Mouse (Mus musculus) limb, embryonic 15.5 days (tissue): ENCODE measurements at regions not wholly inside any gene's neighbourhood (a gene's known extent, or its start where the extent isn't known, plus 50 kb on each side); places are given as distances from the start of the nearest gene placed in this dataset.

Experiments
- ATAC-seq: fragments of 200-750 bp; cut with Nextera tagmentation; 2 replicates; pipeline ENCODE4 v1.8.0; 2017; ENCODE audit warnings: low read depth, moderate TSS enrichment; ENCODE audit not compliant: insufficient number of reproducible peaks, low FRiP score, low TSS enrichment
- H3K27ac ChIP-seq: fragments of 300-500 bp; sonication (generic); 2 replicates; pipeline ENCODE4 v1.5.1; 2015; ENCODE audit warnings: moderate library complexity, mild to moderate bottlenecking, inconsistent platforms
- H3K27me3 ChIP-seq: fragments of 300-500 bp; sonication (generic); 2 replicates; pipeline ENCODE4 v1.6.1; 2015; ENCODE audit warnings: inconsistent platforms
- H3K36me3 ChIP-seq: fragments of 300-500 bp; sonication (generic); 2 replicates; pipeline ENCODE4 v1.6.1; 2015; ENCODE audit warnings: inconsistent platforms
- H3K4me1 ChIP-seq: fragments of 300-500 bp; sonication (generic); 2 replicates; pipeline ENCODE4 v1.6.1; 2015; ENCODE audit warnings: inconsistent platforms
- H3K4me2 ChIP-seq: fragments of 300-500 bp; sonication (generic); 2 replicates; pipeline ENCODE4 v1.6.1; 2015; ENCODE audit warnings: mild to moderate bottlenecking, inconsistent platforms
- H3K4me3 ChIP-seq: fragments of 300-500 bp; sonication (generic); 2 replicates; pipeline ENCODE4 v1.5.1; 2015; ENCODE audit warnings: mild to moderate bottlenecking, inconsistent platforms
- H3K9ac ChIP-seq: fragments of 300-500 bp; sonication (generic); 2 replicates; pipeline ENCODE4 v1.6.1; 2015; ENCODE audit warnings: inconsistent platforms
- H3K9me3 ChIP-seq: fragments of 300-500 bp; sonication (generic); 2 replicates; pipeline ENCODE4 v1.6.1; 2016; ENCODE audit warnings: inconsistent platforms
- WGBS: fragments of 180-500 bp; shearing (Covaris S2); methylation state at CpG from one replicate; pipeline ENCODE4 v1.1.7; 2015; 5-methylcytosine and 5-hydroxymethylcytosine counted together

- Histone ChIP-seq H3K27me3 (no peaks in the 10 kb centered on the region), H3K9ac (no peak overlapping the region), H3K9me3 (no peaks in the 10 kb centered on the region), H3K36me3 (no peaks in the 10 kb centered on the region), H3K27ac (no peak overlapping the region), H3K4me2 (no peak overlapping the region), H3K4me3 (no peak overlapping the region), H3K4me1 (peaks cover 14% of the 10 kb centered on the region)
- WGBS: 67% methylated on average over 21 of the region's 21 CpGs
- ATAC-seq: no peak
Observed at GRCm38 (mm10) chr5:112133688-112134573, 118.4 kb downstream of the Cryba4 start.

GRCm38 (mm10) chr5:112136646-112137045 lies 115.7 kb downstream of the Cryba4 start:
- Histone ChIP-seq H3K36me3 (no peaks in the 10 kb centered on the region), H3K27ac (no peak overlapping the region), H3K9ac (no peak overlapping the region), H3K9me3 (no peaks in the 10 kb centered on the region), H3K4me2 (no peak overlapping the region), H3K4me3 (no peak overlapping the region), H3K4me1 (peaks cover 14% of the 10 kb centered on the region), H3K27me3 (no peaks in the 10 kb centered on the region)
- 21% methylated on average over 10 of the region's 14 CpGs for WGBS
- no peak for ATAC-seq

GRCm38 (mm10) chr5:112138246-112138645 lies 114.1 kb downstream of the Cryba4 start:
- H3K4me1 ChIP-seq: peaks cover 14% of the 10 kb centered on the region

GRCm38 (mm10) chr5:112142731-112143130 lies 109.6 kb downstream of the Cryba4 start:
- Histone ChIP-seq H3K9me3 (no peaks in the 10 kb centered on the region), H3K36me3 (no peaks in the 10 kb centered on the region), H3K27ac (no peak overlapping the region), H3K9ac (no peak overlapping the region), H3K4me1 (no peaks in the 10 kb centered on the region), H3K4me2 (no peak overlapping the region), H3K27me3 (peaks cover 4% of the 10 kb centered on the region; the same call in 1 of the 2 replicates), H3K4me3 (no peak overlapping the region)
- WGBS: 78% methylated on average over 3 of the region's 3 CpGs
- no peak for ATAC-seq

More at GRCm38 (mm10) chr5:112138246-112138645, 114.1 kb downstream of the Cryba4 start:
- Histone ChIP-seq H3K27me3 (peaks cover 4% of the 10 kb centered on the region; the same call in 1 of the 2 replicates), H3K4me2 (no peak overlapping the region), H3K9ac (no peak overlapping the region), H3K9me3 (no peaks in the 10 kb centered on the region), H3K27ac (no peak overlapping the region), H3K36me3 (no peaks in the 10 kb centered on the region), H3K4me3 (no peak overlapping the region)
- 81% methylated on average over 3 of the region's 3 CpGs for WGBS
- ATAC-seq: no peak

- ATAC-seq: no peak
- 36% methylated on average over 16 of the region's 16 CpGs for WGBS
- peaks cover 4% of the 10 kb centered on the region; the same call in 1 of the 2 replicates for H3K27me3 ChIP-seq
- H3K36me3 ChIP-seq: no peaks in the 10 kb centered on the region
- no peaks in the 10 kb centered on the region for H3K4me1 ChIP-seq
- no peak overlapping the region for H3K4me2 ChIP-seq
- H3K9me3 ChIP-seq: no peaks in the 10 kb centered on the region
- H3K4me3 ChIP-seq: no peak overlapping the region
- H3K27ac ChIP-seq: no peak overlapping the region
- H3K9ac ChIP-seq: no peak overlapping the region
Observed at GRCm38 (mm10) chr5:112143993-112144621, 108.2 kb downstream of the Cryba4 start.

- under 1% methylated on average over 39 of the region's 39 CpGs for WGBS
- Histone ChIP-seq H3K27me3 (peaks cover 24% of the 10 kb centered on the region), H3K27ac (no peak overlapping the region), H3K9me3 (no peaks in the 10 kb centered on the region), H3K9ac (peak overlapping the region; percentile 26; the same call in 1 of the 2 replicates), H3K4me2 (peak overlapping the region; percentile 76), H3K4me1 (peaks cover 8% of the 10 kb centered on the region; the same call in 1 of the 2 replicates), H3K36me3 (no peaks in the 10 kb centered on the region), H3K4me3 (peak overlapping the region; percentile 41)
- ATAC-seq: peak; percentile 53; the same call in 1 of the 2 replicates
Observed at GRCm38 (mm10) chr5:112153675-112154085, 98.6 kb downstream of the Cryba4 start.

GRCm38 (mm10) chr5:112154650-112155049 lies 97.7 kb downstream of the Cryba4 start:
- no peak overlapping the region for H3K9ac ChIP-seq
- no peaks in the 10 kb centered on the region for H3K9me3 ChIP-seq
- no peak overlapping the region for H3K27ac ChIP-seq
- no peak overlapping the region for H3K4me3 ChIP-seq
- peaks cover 8% of the 10 kb centered on the region; the same call in 1 of the 2 replicates for H3K4me1 ChIP-seq
- 64% methylated on average over 4 of the region's 4 CpGs for WGBS
- H3K36me3 ChIP-seq: no peaks in the 10 kb centered on the region
- H3K4me2 ChIP-seq: no peak overlapping the region
- no peak for ATAC-seq
- H3K27me3 ChIP-seq: peaks cover 24% of the 10 kb centered on the region

GRCm38 (mm10) chr5:112155051-112155450 lies 97.3 kb downstream of the Cryba4 start:
- peaks cover 8% of the 10 kb centered on the region; the same call in 1 of the 2 replicates for H3K4me1 ChIP-seq
- no peaks in the 10 kb centered on the region for H3K36me3 ChIP-seq
- peaks cover 24% of the 10 kb centered on the region for H3K27me3 ChIP-seq
- 67% methylated on average over 6 of the region's 6 CpGs for WGBS
- H3K4me2 ChIP-seq: no peak overlapping the region
- no peak overlapping the region for H3K9ac ChIP-seq
- H3K9me3 ChIP-seq: no peaks in the 10 kb centered on the region
- no peak overlapping the region for H3K4me3 ChIP-seq
- H3K27ac ChIP-seq: no peak overlapping the region
- ATAC-seq: no peak

GRCm38 (mm10) chr5:112156005-112156404 lies 96.3 kb downstream of the Cryba4 start:
- Histone ChIP-seq H3K9ac (no peak overlapping the region), H3K9me3 (no peaks in the 10 kb centered on the region), H3K36me3 (no peaks in the 10 kb centered on the region), H3K27ac (no peak overlapping the region), H3K4me1 (peaks cover 8% of the 10 kb centered on the region; the same call in 1 of the 2 replicates), H3K4me2 (no peak overlapping the region), H3K27me3 (peaks cover 24% of the 10 kb centered on the region), H3K4me3 (no peak overlapping the region)
- no peak for ATAC-seq
- 67% methylated on average over 1 of the region's 1 CpGs for WGBS

- Histone ChIP-seq H3K27ac (no peak overlapping the region), H3K9ac (no peak overlapping the region), H3K27me3 (no peaks in the 10 kb centered on the region), H3K9me3 (no peaks in the 10 kb centered on the region), H3K4me2 (no peak overlapping the region), H3K4me1 (peaks cover 16% of the 10 kb centered on the region), H3K36me3 (no peaks in the 10 kb centered on the region), H3K4me3 (no peak overlapping the region)
- ATAC-seq: no peak
- 63% methylated on average over 11 of the region's 11 CpGs for WGBS
Observed at GRCm38 (mm10) chr5:112166410-112167175, 85.7 kb downstream of the Cryba4 start.

GRCm38 (mm10) chr5:112167790-112168189 lies 84.5 kb downstream of the Cryba4 start:
- H3K9ac ChIP-seq: no peak overlapping the region
- H3K4me3 ChIP-seq: no peak overlapping the region
- no peaks in the 10 kb centered on the region for H3K36me3 ChIP-seq
- H3K27ac ChIP-seq: no peak overlapping the region
- no peaks in the 10 kb centered on the region for H3K9me3 ChIP-seq
- peaks cover 8% of the 10 kb centered on the region for H3K4me1 ChIP-seq
- WGBS: 73% methylated on average over 10 of the region's 10 CpGs
- H3K4me2 ChIP-seq: no peak overlapping the region
- ATAC-seq: no peak
- H3K27me3 ChIP-seq: no peaks in the 10 kb centered on the region
